ENCODE assay signal across 7 mouse cellular contexts in genomic region chr8:69749544-69750454, GRCm38 (mm10). TPM values are rescaled to one million over a fixed set of nuclear protein-coding genes. Genes with fewer than 3 reads are reported as not detected.
DNase-seq lines count a peak whose midpoint lies in the region; ATAC-seq lines count a peak whose summit lies in the region.

Zfp963 (minus strand) TSS chr8:69749970.

- H3K27me3 ChIP-seq in intestine, embryonic 16.5 days (replicated peaks; ENCODE audit: control insufficient read depth, insufficient read depth, low read length) = no peaks in the 10 kb centered on the region
- no peaks in the 10 kb centered on the region for H3K27me3 ChIP-seq in midbrain, embryonic 11.5 days (ENCODE audit: control insufficient read depth, insufficient read depth, low read length)

- H3K9me3 ChIP-seq in intestine, embryonic 16.5 days (ENCODE audit: control insufficient read depth, low read length) = no peaks in the 10 kb centered on the region
- no peaks in the 10 kb centered on the region for H3K9me3 ChIP-seq in midbrain, embryonic 11.5 days (ENCODE audit: control insufficient read depth, low read length)

- peak; percentile 91 for DNase-seq in adrenal gland, adult 8-10 months
- DNase-seq in embryo, embryonic 9.5 days (ENCODE audit: extremely low spot score) = peak; percentile 92
- peak; percentile 91 to 96 for DNase-seq in gastrocnemius, postnatal 4 days (ENCODE audit: low spot score in 2 of 2)
- peak; percentile 95 to 97 for DNase-seq in left cerebral cortex, postnatal 36 days (ENCODE audit: low spot score in 2 of 2)
- DNase-seq in midbrain, embryonic 11.5 days (ENCODE audit: low spot score, missing footprints) = peak; percentile 100
- DNase-seq in skeletal muscle tissue, adult 2 months (ENCODE audit: low read depth, low spot score) = peak; percentile 96

- H3K4me3 ChIP-seq in intestine, embryonic 16.5 days (ENCODE audit: low read length) = peak within 1 kb of the TSS; percentile 66
- H3K4me3 ChIP-seq in midbrain, embryonic 11.5 days (ENCODE audit: low read depth, low read length) = peak within 1 kb of the TSS; percentile 66

- intact Hi-C loops in left cerebral cortex, postnatal 36 days (cut with DNase I) = loop anchor here (5.0 kb wide), 1 partner anchor 32 kb away; no protein-coding TSS in a partner anchor

- ATAC-seq in intestine, embryonic 16.5 days = peak; percentile 100
- ATAC-seq in midbrain, embryonic 11.5 days (ENCODE audit: low FRiP score) = peak; percentile 99

- peaks cover 5% of the 10 kb centered on the region; the same call in 1 of the 2 replicates for H3K36me3 ChIP-seq in intestine, embryonic 16.5 days (ENCODE audit: control insufficient read depth, insufficient read depth, low read length)
- H3K36me3 ChIP-seq in midbrain, embryonic 11.5 days (ENCODE audit: control insufficient read depth, insufficient read depth, low read length) = no peaks in the 10 kb centered on the region

- H3K27ac ChIP-seq in intestine, embryonic 16.5 days (ENCODE audit: low read length) = peak within 1 kb of the TSS; percentile 97
- H3K27ac ChIP-seq in midbrain, embryonic 11.5 days (ENCODE audit: low read depth, low read length) = peak within 1 kb of the TSS; percentile 97

- H3K4me1 ChIP-seq in intestine, embryonic 16.5 days (ENCODE audit: control insufficient read depth, insufficient read depth, low read length) = peaks cover 5% of the 10 kb centered on the region; the same call in 1 of the 2 replicates
- peaks cover 3% of the 10 kb centered on the region; the same call in 1 of the 2 replicates for H3K4me1 ChIP-seq in midbrain, embryonic 11.5 days (ENCODE audit: control insufficient read depth, insufficient read depth, low read length)

- 3% methylated on average over 47 of the region's 48 CpGs for WGBS in intestine, embryonic 16.5 days
- 3% methylated on average over 48 of the region's 48 CpGs for WGBS in midbrain, embryonic 11.5 days

- peak within 1 kb of the TSS; percentile 81 for H3K9ac ChIP-seq in intestine, embryonic 16.5 days (ENCODE audit: low read depth, low read length)
- peak within 1 kb of the TSS; percentile 92 for H3K9ac ChIP-seq in midbrain, embryonic 11.5 days (ENCODE audit: low read length)

- peak within 1 kb of the TSS; percentile 51 for H3K4me2 ChIP-seq in intestine, embryonic 16.5 days (ENCODE audit: low read depth, low read length)
- peak within 1 kb of the TSS; percentile 28 for H3K4me2 ChIP-seq in midbrain, embryonic 11.5 days

RNA-seq across cellular contexts. Expression of gene Zfp963, which starts in this region (rescaled TPM):
- total RNA-seq in adrenal gland, adult 8-10 months (2022) = 1 to 10 TPM; 4.0 to 5.6 (median 4.7) TPM
- total RNA-seq in gastrocnemius, postnatal 4 days (2021) = 1 to 10 TPM; 4.1 to 5.2 TPM
- 4.9 and 6.2 TPM in 2 replicates for polyA plus RNA-seq in intestine, embryonic 16.5 days (2015; fragmentation: Nextera tagmentation; extraction: Ambion mirVana)
- total RNA-seq in left cerebral cortex, postnatal 36 days (2021) = 1 to 10 TPM; 3.4 to 5.3 TPM
- polyA plus RNA-seq in midbrain, embryonic 11.5 days (2014; fragmentation: Nextera tagmentation; extraction: Ambion mirVana) = 6.7 and 7.0 TPM in 2 replicates

Comparison
In these comparisons a context has a peak if more than half of its experiments do, and no peak if none do; other contexts are left out.
1. Peak in every context shown above with its lines: DNase-seq, ATAC-seq, H3K4me3 ChIP-seq and H3K27ac ChIP-seq.